Mouse (Mus musculus): ENCODE data around the gene Vmn1r228. TPM values are rescaled to one million over a fixed set of nuclear protein-coding genes. Genes with fewer than 3 reads are reported as not detected.

The Vmn1r228 gene
- polyA plus RNA-seq (2014; fragmentation: Illumina TruSeq; extraction: RNeasy Lipid Tissue Mini Kit (QIAGEN cat#74804); ENCODE audit: low read depth, low replicate concordance): not detected

GRCm38 (mm10) chr17:20786057-20786456, at the start of gene Vmn1r228:
Gene Vmn1r228, minus strand, starts transcription at chr17:20786157.

GRCm38 (mm10) chr17:20811255-20811654, 25.3 kb upstream of the Vmn1r228 start, which contains the start of gene Vmn1r229:
Gene Vmn1r229, plus strand, starts transcription at chr17:20811555.

GRCm38 (mm10) chr17:20729543-20729942, 56.4 kb downstream of the Vmn1r228 start, which contains the start of gene Vmn1r227:
Gene Vmn1r227, plus strand, starts transcription at chr17:20729843.

Other genes with a start within 250 kb of the Vmn1r228 start
- not detected for gene Vmn2r109, start 221.4 kb downstream of the Vmn1r228 start, polyA plus RNA-seq (2014; fragmentation: Illumina TruSeq; extraction: RNeasy Lipid Tissue Mini Kit (QIAGEN cat#74804); ENCODE audit: low read depth, low replicate concordance)
- 0.01 TPM for gene Vmn2r110, start 189.7 kb downstream of the Vmn1r228 start, polyA plus RNA-seq (2014; fragmentation: Illumina TruSeq; extraction: RNeasy Lipid Tissue Mini Kit (QIAGEN cat#74804); ENCODE audit: low read depth, low replicate concordance)
- not detected for gene Fpr-rs3, start 161.3 kb downstream of the Vmn1r228 start, polyA plus RNA-seq (2014; fragmentation: Illumina TruSeq; extraction: RNeasy Lipid Tissue Mini Kit (QIAGEN cat#74804); ENCODE audit: low read depth, low replicate concordance)
- gene Vmn1r226, start 103.3 kb downstream of the Vmn1r228 start, polyA plus RNA-seq (2014; fragmentation: Illumina TruSeq; extraction: RNeasy Lipid Tissue Mini Kit (QIAGEN cat#74804); ENCODE audit: low read depth, low replicate concordance): 2.1 TPM
- not detected for gene Vmn1r227, start 56.3 kb downstream of the Vmn1r228 start, polyA plus RNA-seq (2014; fragmentation: Illumina TruSeq; extraction: RNeasy Lipid Tissue Mini Kit (QIAGEN cat#74804); ENCODE audit: low read depth, low replicate concordance)
- gene Vmn1r229, start 25.4 kb upstream of the Vmn1r228 start, polyA plus RNA-seq (2014; fragmentation: Illumina TruSeq; extraction: RNeasy Lipid Tissue Mini Kit (QIAGEN cat#74804); ENCODE audit: low read depth, low replicate concordance): not detected
- gene Vmn1r230, start 54.3 kb upstream of the Vmn1r228 start, polyA plus RNA-seq (2014; fragmentation: Illumina TruSeq; extraction: RNeasy Lipid Tissue Mini Kit (QIAGEN cat#74804); ENCODE audit: low read depth, low replicate concordance): not detected
- gene Vmn1r231, start 118.9 kb upstream of the Vmn1r228 start, polyA plus RNA-seq (2014; fragmentation: Illumina TruSeq; extraction: RNeasy Lipid Tissue Mini Kit (QIAGEN cat#74804); ENCODE audit: low read depth, low replicate concordance): not detected
- not detected for gene Vmn1r232, start 133.6 kb upstream of the Vmn1r228 start, polyA plus RNA-seq (2014; fragmentation: Illumina TruSeq; extraction: RNeasy Lipid Tissue Mini Kit (QIAGEN cat#74804); ENCODE audit: low read depth, low replicate concordance)
- 10.8 TPM for gene Ppp2r1a, start 159.2 kb upstream of the Vmn1r228 start, polyA plus RNA-seq (2014; fragmentation: Illumina TruSeq; extraction: RNeasy Lipid Tissue Mini Kit (QIAGEN cat#74804); ENCODE audit: low read depth, low replicate concordance)
- not detected for gene Vmn1r233, start 210.3 kb upstream of the Vmn1r228 start, polyA plus RNA-seq (2014; fragmentation: Illumina TruSeq; extraction: RNeasy Lipid Tissue Mini Kit (QIAGEN cat#74804); ENCODE audit: low read depth, low replicate concordance)
- 18.0 TPM for gene Zfp160, start 222.7 kb upstream of the Vmn1r228 start, polyA plus RNA-seq (2014; fragmentation: Illumina TruSeq; extraction: RNeasy Lipid Tissue Mini Kit (QIAGEN cat#74804); ENCODE audit: low read depth, low replicate concordance)